Mouse (Mus musculus): ENCODE results near the gene Dppa3. TPM values are rescaled to one million over a fixed set of nuclear protein-coding genes. Genes with fewer than 3 reads are reported as not detected.

Gene Dppa3
- polyA plus RNA-seq (2012; ENCODE audit: insufficient read depth, insufficient read length, missing spikeins): 14.6 and 20.2 TPM in 2 replicates

DNA sequence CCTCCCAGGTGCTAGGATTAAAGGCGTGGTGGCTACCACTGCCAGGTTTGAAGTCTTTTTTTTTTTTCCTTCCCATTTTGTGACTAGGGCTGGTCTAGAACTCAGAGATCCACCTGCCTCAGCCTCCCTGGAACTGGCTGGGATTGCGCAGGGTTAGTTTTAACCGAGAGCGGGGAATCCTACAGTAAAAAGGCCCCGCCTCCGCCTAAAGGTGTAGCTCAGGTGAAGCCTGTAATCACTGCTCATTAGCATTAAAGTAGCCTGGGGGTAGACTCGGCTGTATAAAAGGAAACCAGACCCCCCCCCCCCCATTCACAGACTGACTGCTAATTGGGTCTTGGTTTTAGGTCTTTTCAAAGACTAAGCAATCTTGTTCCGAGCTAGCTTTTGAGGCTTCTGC, at the start of gene Dppa3:
TSS of gene Dppa3 (plus strand) at position 301 of the 400 bp plus-strand sequence.
- H3K27ac ChIP-seq (ENCODE audit: insufficient read depth, low read depth, low read length): no peak within 1 kb of the TSS

DNA sequence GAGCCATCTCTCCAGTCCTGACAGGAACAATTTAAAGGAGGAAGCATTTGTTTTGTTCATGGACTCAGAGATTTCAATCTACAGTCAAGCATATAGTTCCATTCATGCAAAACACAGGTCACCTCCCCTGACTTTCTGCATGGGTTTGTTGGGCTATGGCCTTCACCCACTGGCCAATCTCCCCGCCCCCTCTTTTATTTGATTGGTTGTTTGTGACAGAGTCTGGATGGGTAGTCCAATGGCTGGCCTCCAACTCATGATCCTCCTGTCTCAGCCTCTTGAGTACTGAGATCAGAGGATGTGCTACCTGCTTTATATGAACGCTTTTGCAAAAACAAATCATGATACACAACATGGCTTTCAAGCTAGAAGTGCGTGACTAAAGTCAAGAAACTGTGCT, 49.2 kb upstream of the Dppa3 start:
- Histone ChIP-seq H3K4me1 (ENCODE audit: control insufficient read depth, insufficient read depth, low read length) (peaks cover 32% of the 10 kb centered on the region), H3K27ac (ENCODE audit: insufficient read depth, low read depth, low read length) (0 out of 2 replicates have a peak overlapping the region, but pooled peaks have one; percentile 57), H3K4me3 (ENCODE audit: insufficient read depth, low read length) (no peak overlapping the region)
- TF ChIP-seq CTCF (IDR thresholded peaks at IDR 0.05; ENCODE audit: low read depth, low read length) (no peak), POLR2A (IDR thresholded peaks at IDR 0.05; ENCODE audit: borderline replicate concordance, low read depth, low read length) (no peak)

More for the DNA sequence above, at the start of gene Dppa3:
- Histone ChIP-seq H3K4me1 (ENCODE audit: control insufficient read depth, insufficient read depth, low read length) (no peaks in the 10 kb centered on the region), H3K4me3 (ENCODE audit: insufficient read depth, low read length) (no peak within 1 kb of the TSS)
- TF ChIP-seq POLR2A (IDR thresholded peaks at IDR 0.05; ENCODE audit: borderline replicate concordance, low read depth, low read length): no peak
- TF ChIP-seq CTCF (IDR thresholded peaks at IDR 0.05; ENCODE audit: low read depth, low read length): no peak

DNA sequence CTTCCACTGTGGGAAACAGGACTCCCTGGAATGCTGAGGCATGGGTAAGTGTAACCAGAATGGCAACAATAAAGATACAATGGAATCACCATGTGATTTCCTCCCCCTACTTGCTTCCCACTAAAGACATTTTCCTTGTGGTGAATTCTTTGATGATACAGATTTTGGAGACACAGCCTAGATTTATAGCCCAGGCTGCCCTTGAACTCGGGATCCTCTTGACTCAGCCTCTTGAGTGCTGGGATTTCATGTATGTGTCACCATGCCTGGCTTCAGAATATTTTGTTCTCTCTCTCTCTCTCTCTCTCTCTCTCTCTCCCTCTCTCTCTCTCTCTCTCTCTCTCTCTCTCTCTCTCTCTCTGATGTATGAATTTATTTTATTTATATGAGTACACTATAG, 47.1 kb upstream of the Dppa3 start:
- TF ChIP-seq CTCF (IDR thresholded peaks at IDR 0.05; ENCODE audit: low read depth, low read length) (no peak), POLR2A (IDR thresholded peaks at IDR 0.05; ENCODE audit: borderline replicate concordance, low read depth, low read length) (no peak)
- no peak overlapping the region for H3K4me3 ChIP-seq (ENCODE audit: insufficient read depth, low read length)
- H3K4me1 ChIP-seq (ENCODE audit: control insufficient read depth, insufficient read depth, low read length): peaks cover 12% of the 10 kb centered on the region
- no peak overlapping the region for H3K27ac ChIP-seq (ENCODE audit: insufficient read depth, low read depth, low read length)

DNA sequence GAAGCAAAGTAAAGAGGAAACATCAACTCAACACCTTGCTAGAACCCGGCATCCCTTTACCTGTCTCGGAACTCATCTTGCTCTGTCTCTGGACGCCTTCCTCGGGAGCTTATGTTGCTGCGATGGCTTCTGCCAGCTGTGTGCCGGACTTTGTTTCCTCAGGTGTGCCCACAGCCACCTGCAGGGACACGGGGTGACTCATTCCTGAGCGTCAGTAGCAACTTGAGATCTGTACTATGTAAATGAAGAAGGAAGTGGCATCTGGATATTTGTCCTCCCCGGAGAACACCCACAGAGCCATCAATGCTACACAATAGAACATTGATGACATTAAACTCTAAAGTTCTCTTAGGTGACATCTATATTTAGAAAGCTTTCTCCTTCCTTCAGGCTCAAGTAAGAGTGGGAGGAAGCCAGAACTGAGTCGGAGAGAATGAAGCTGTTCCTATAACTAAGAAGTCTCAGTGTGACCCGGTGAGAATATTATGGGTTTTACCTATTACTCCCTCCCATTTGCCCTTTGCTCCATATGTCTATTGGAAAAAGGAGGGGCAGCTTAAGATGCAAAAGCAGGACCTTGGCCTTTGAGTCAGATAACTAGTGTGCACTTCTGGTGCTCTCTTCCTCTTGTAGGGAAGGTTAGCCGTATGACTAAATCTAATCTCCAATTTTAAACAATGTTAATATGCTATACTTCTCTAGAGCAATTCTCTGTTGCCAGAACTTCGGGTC, 35.0 kb upstream of the Dppa3 start:
- H3K4me1 ChIP-seq (ENCODE audit: control insufficient read depth, insufficient read depth, low read length): peaks cover 32% of the 10 kb centered on the region
- H3K27ac ChIP-seq (ENCODE audit: insufficient read depth, low read depth, low read length): no peak overlapping the region
- H3K4me3 ChIP-seq (ENCODE audit: insufficient read depth, low read length): no peak overlapping the region
- TF ChIP-seq POLR2A (IDR thresholded peaks at IDR 0.05; ENCODE audit: borderline replicate concordance, low read depth, low read length) (no peak), CTCF (IDR thresholded peaks at IDR 0.05; ENCODE audit: low read depth, low read length) (no peak)

DNA sequence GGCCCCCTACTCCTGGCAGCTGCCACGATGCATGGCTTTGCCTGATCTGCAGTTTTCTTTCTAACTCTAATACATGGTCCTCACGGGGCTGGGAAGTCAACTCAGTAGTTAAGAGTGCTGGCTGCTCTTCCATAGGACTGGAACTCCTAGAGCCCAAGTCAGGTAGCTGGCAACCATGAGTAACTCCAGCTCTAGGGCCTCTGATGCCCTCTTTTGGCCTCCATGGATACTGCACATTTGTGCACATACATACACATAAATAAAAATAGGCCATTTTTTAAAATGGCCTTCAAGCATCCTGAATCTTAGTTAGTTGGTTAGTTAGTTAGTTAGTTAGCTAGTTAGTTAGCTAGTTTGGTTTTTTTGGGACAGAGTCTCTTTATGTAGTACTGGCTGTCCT, 33.3 kb upstream of the Dppa3 start:
- TF ChIP-seq POLR2A (IDR thresholded peaks at IDR 0.05; ENCODE audit: borderline replicate concordance, low read depth, low read length) (no peak), CTCF (IDR thresholded peaks at IDR 0.05; ENCODE audit: low read depth, low read length) (peak; percentile 26; the same call in 1 of the 2 replicates)
- peaks cover 32% of the 10 kb centered on the region for H3K4me1 ChIP-seq (ENCODE audit: control insufficient read depth, insufficient read depth, low read length)

DNA sequence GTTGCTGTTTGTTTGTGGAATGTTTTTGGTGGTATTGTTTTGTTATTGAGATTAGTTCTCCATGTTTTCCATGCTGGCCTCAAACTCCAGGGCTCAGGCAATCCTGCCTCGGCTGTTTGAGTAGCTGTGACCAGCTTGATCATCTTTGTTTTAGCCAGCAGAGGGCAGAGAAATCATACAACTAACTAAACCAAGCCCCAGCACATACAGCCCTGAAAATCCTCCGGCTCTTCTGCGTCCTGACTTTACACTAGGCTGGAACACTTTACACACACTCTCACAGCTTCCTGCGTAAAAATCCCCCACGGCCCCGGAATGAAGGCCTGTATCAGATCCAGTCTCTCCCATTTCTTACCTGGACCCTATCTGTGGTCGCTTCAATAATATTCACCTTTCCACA, 30.6 kb upstream of the Dppa3 start:
- TF ChIP-seq CTCF (IDR thresholded peaks at IDR 0.05; ENCODE audit: low read depth, low read length): no peak
- Histone ChIP-seq H3K27ac (ENCODE audit: insufficient read depth, low read depth, low read length) (peak overlapping the region; percentile 72), H3K4me1 (ENCODE audit: control insufficient read depth, insufficient read depth, low read length) (peaks cover 29% of the 10 kb centered on the region), H3K4me3 (ENCODE audit: insufficient read depth, low read length) (peak overlapping the region; percentile 29)

More for the DNA sequence above, 33.3 kb upstream of the Dppa3 start:
- Histone ChIP-seq H3K27ac (ENCODE audit: insufficient read depth, low read depth, low read length) (peak overlapping the region; percentile 72), H3K4me3 (ENCODE audit: insufficient read depth, low read length) (no peak overlapping the region)

DNA sequence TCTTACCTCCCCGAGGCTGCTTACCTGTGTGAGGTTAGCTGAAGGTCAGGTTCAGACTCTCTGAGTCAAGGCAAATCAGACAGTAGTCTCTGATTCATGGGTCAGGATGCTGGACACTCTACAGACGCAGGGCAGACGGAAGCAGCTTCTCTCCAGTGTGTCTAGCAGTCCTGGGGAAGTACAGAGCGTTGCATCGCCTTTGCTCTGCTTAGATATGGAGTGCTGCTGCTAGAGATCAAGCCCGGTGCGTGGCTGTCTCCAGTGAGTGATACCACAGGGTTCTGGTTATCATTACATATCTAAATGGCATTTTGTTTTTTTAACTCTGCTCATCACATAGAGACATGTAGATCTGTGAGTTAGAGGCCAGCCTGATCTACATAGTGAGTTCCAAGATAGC, 29.6 kb upstream of the Dppa3 start:
- peak overlapping the region; percentile 92 for H3K27ac ChIP-seq (ENCODE audit: insufficient read depth, low read depth, low read length)
- TF ChIP-seq CTCF (IDR thresholded peaks at IDR 0.05; ENCODE audit: low read depth, low read length): no peak
- no peak for TF ChIP-seq POLR2A (IDR thresholded peaks at IDR 0.05; ENCODE audit: borderline replicate concordance, low read depth, low read length)
- H3K4me1 ChIP-seq (ENCODE audit: control insufficient read depth, insufficient read depth, low read length): peaks cover 26% of the 10 kb centered on the region
- peak overlapping the region; percentile 45 for H3K4me3 ChIP-seq (ENCODE audit: insufficient read depth, low read length)

DNA sequence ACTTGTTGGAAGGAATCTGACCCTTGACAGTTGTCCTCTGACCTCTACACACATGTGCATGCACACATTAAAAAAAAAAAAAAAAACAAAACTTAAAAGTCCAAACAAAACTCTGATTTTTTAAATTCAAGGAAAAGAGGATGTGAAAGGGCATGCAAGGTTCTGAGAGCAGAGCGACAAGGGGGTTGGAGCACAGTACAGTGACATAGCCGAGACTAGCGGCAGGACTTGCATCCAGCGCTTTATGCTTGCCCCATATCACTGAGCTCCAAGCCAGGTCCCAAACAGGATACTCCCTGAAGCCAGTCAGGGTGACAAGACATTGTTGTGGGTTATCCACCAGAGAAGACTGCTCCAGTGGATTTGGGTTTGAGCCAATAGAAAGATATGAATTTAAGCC, 28.2 kb upstream of the Dppa3 start:
- peak overlapping the region; percentile 79 for H3K4me3 ChIP-seq (ENCODE audit: insufficient read depth, low read length)
- TF ChIP-seq CTCF (IDR thresholded peaks at IDR 0.05; ENCODE audit: low read depth, low read length) (no peak), POLR2A (IDR thresholded peaks at IDR 0.05; ENCODE audit: borderline replicate concordance, low read depth, low read length) (no peak)
- peaks cover 16% of the 10 kb centered on the region for H3K4me1 ChIP-seq (ENCODE audit: control insufficient read depth, insufficient read depth, low read length)
- H3K27ac ChIP-seq (ENCODE audit: insufficient read depth, low read depth, low read length): peak overlapping the region; percentile 92

DNA sequence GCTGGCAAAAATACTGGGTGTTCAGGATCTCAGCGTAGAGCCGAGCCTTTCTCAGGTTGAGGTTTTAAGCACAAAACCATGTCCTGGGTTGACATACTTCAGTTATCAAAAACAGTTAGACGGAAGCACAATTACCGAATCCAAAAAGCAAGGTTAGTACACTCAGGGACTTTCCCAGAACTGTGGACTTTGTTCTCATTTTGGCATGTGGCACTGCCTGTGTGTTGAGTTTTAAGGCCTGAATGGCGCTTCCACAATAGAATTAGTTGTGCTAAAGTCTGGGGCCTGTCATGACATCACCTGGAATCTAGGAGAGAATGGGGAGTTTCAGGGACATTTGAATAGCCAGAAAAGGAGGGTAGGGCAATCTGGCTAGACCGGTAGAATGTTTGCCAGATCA, 27.8 kb upstream of the Dppa3 start:
- TF ChIP-seq CTCF (IDR thresholded peaks at IDR 0.05; ENCODE audit: low read depth, low read length): no peak
- TF ChIP-seq POLR2A (IDR thresholded peaks at IDR 0.05; ENCODE audit: borderline replicate concordance, low read depth, low read length): no peak
- peaks cover 15% of the 10 kb centered on the region for H3K4me1 ChIP-seq (ENCODE audit: control insufficient read depth, insufficient read depth, low read length)
- peak overlapping the region; percentile 79 for H3K4me3 ChIP-seq (ENCODE audit: insufficient read depth, low read length)
- peak overlapping the region; percentile 92 for H3K27ac ChIP-seq (ENCODE audit: insufficient read depth, low read depth, low read length)

DNA sequence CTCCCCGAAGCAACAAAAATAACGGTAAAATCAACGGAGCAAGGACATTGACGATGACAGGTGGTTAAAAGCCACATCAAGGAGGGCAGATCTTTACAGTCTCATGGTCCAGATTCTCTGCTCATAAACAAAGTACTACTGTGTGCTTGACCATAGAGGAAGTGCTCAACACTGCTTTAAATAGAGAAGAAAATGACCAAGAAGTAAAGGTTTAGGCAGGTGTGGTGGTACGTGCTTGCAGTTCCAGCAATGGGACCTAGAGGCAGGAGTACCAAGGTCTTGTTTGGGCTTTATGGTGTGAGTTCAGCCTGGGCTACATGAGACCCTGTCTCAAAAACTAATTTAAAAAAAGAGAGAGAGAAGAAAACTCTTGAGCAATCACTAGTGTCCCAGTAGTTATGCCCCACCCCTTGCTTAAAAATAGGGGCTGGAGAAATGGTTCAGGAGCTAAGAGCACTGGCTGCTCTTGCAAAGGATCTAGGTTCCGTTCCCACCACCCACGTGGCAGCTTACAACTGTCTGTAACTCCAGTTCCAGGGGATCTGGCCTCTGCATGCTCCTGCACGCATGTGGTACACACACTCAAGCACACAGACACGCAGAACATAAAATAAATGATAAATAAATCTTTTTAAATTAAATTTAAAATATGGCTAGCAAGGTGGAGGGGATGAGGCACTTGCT, 27.0 kb upstream of the Dppa3 start:
- H3K4me1 ChIP-seq (ENCODE audit: control insufficient read depth, insufficient read depth, low read length): peaks cover 14% of the 10 kb centered on the region
- H3K4me3 ChIP-seq (ENCODE audit: insufficient read depth, low read length): peak overlapping the region; percentile 79
- peak overlapping the region; percentile 92 for H3K27ac ChIP-seq (ENCODE audit: insufficient read depth, low read depth, low read length)
- TF ChIP-seq CTCF (IDR thresholded peaks at IDR 0.05; ENCODE audit: low read depth, low read length) (no peak), POLR2A (IDR thresholded peaks at IDR 0.05; ENCODE audit: borderline replicate concordance, low read depth, low read length) (no peak)

Data from bone marrow macrophage, adult 2 months (primary cell).